Mouse (Mus musculus): ENCODE measurements at regions not wholly inside any gene's neighbourhood (a gene's known extent, or its start where the extent isn't known, plus 50 kb on each side); places are given as distances from the start of the nearest gene placed in this dataset.

DNA sequence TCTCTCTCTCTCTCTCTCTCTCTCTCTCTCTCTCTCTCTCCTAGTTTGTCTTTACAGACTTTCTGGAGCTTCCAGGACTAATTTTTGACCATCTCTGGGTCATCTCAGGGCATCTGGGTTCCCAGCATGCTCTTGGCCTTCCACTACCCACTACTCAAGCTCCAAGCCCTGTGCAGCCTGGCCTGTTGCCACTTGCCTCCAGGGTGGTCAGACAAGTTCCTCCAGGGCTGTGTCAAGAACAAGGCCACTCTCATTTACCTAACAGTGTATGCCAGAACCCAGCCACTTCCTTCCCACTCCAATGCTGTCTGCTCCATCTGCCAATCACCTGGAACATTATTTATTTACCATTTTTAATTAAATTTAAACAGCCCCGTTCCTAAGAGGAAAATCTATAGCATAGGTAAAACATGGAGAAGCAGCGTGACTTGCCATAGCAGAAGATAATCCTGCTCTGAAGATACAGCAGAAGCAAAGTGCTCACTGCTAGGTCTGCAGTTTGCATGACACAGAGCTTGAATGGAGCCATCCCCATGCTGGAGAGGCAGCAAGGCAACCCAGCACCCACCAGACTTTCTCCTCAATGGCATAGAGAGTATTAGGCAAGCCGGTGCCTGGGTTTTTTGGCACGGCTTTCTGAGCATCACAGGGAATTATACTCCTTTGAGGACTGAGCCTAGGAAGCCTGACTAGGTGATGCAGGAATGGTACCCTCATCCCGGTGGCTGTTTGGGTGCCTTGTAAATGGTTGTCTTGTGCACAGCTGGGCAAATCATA lies 54.0 kb downstream of the Foxi1 start:
- DNase-seq = no peak

DNA sequence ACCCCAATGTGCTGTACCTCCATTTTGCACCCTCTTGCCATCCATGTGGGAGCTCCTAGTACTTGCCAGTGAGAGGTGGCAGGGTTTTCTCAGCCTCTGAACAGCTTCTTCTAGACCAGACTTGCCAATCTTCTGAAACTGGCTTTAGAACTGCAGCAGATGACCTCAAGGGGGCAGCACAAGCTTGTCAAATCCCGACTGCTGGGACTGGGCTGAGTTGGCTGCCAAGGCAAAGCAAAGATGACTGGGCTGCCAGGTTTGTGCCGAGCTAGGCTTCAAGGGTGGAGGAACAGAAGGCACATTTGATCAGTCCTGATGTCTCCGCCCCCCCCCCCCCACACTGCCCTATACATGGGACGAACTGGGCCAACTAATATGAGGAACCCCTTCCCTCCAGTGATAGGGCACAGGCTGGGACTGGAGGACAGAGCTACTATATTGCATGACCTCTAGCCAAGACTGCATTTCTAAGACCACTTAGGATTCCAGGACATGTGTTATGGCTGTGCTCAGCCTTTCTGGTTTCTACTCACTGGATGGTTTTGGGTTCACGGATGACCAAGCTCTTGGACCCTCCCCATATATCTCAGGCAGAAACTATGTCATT lies 51.1 kb upstream of the 4930469K13Rik start:
- peak; percentile 87 for DNase-seq

Data from gastrocnemius, postnatal 10 days (tissue).